Mouse (Mus musculus): ENCODE data around the gene Ccdc107.

- TF ChIP-seq CTCF (IDR thresholded peaks at IDR 0.05; ENCODE audit: low read depth, low read length) (no peak), POLR2A (IDR thresholded peaks at IDR 0.05; ENCODE audit: extremely low read depth, insufficient read depth, low read length) (no peak)
Measured at GRCm38 (mm10) chr4:43447251-43447650, 45.4 kb upstream of the Ccdc107 start.
